Mouse (Mus musculus) ZHBTc4 (cell line): ENCODE measurements at regions not wholly inside any gene's neighbourhood (a gene's known extent, or its start where the extent isn't known, plus 50 kb on each side); places are given as distances from the start of the nearest gene placed in this dataset.

ENCODE experiments used
- DNase-seq: peaks from one replicate; pipeline ENCODE4 v3.0.0-alpha.2; 2011; ENCODE audit warnings: low read depth, low spot score

GRCm38 (mm10) chr17:7467638-7468037 lies 82.4 kb upstream of the Unc93a2 start:
- no peak for DNase-seq

DNA sequence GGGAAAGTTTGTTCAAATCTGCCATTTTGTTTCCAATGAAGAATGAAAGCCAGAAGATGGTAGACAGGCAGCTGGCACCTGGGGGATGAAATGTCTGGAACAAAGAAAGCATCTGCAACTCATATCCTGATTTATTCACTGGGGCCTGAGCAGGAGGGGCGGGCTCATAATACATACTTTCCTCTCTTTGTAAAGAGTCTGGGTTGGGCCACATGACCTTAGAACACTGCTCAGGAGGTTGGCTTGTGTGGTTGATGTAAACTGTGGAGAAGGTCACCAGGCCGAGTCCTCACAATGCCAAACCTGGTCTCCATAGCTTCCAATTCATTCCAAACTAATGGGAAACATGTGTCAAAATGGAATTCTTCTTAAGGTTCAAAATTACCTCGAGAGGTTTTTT lies 79.6 kb upstream of the Unc93a2 start:
- DNase-seq = no peak

GRCm38 (mm10) chr17:7461164-7461563 lies 75.9 kb upstream of the Unc93a2 start:
- peak; percentile 39 for DNase-seq

DNA sequence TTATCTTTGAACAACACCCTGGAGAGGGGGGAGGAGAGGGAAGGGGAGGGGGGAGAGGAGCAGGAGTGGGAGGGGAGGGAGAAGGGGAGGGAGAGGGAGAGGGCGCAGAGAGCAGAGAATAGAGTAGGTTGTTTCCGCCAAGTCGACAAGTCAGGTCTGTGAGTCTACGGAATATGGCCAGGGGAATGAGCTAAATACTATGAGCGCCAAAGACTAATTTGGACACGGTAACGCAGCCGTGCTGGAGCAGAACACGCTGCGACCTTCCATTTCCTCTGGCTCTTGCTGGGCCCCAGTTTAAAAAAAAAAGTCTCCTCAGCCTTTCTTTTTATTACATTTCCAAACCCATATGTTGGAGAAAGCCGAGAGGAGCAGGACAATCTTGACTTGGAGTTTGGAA lies 71.7 kb upstream of the Unc93a2 start:
- no peak for DNase-seq

DNA sequence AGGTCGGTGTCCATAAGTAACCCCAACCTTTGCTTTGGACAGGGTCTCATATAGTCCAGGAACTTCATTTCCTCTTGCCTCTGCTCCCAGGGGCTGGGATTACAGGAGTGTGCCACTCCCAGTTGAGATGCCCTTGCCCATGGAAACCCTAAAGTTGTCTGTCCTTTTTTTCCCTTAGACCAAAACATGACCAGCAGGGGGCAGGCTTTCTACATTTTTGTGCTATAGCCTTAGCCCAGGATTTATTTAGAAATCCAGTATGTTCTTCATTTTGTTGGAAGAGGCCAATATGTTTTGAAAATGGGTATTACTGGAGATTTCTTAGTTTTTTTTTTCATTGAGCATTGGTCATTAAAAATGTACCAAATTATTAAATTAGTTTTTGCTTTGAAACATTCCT lies 58.6 kb upstream of the Unc93a2 start:
- peak; percentile 78 for DNase-seq

DNA sequence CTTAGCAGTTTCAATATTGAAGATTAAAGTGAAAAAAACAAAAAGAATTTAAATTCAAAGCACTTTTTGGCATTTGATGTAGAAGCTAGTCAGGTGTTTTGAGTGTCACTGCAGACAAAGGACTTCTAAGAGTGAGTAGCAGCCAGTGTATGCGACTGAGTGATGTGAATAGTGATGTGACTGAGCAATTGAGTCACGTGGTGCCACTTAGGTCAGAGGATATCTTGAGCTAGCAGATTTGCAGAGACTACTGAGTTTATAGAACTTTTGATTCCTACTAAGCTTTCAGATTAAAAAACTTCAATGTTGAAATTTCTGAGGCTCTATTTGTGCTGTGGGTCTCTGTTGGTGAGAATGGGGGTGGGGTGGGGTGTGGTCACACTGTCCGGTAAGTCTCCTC lies 49.8 kb upstream of the Unc93a2 start:
- no peak for DNase-seq
